Mouse (Mus musculus) CD4-positive, CD25-positive, alpha-beta regulatory T cell (primary cell): ENCODE measurements around the gene Akr1c12. TPM values are rescaled to one million over a fixed set of nuclear protein-coding genes. Genes with fewer than 3 reads are reported as not detected.

Experiments
- polyA plus RNA-seq: library from polyadenylated mRNA; unstranded; fragments of 100-300 nt; shearing (Covaris generic); gene quantifications from one replicate; pipeline ENCODE4 v1.2.1, GENCODE M21; 2017

The Akr1c12 gene
- 6.9 TPM for polyA plus RNA-seq

GRCm38 (mm10) chr13:4279284-4279683 lies at the start of gene Akr1c12:
Akr1c12 (minus strand) TSS chr13:4279433.

GRCm38 (mm10) chr13:4228441-4228840 lies 50.8 kb downstream of the Akr1c12 start, which contains the start of gene Akr1c19:
Akr1c19 (plus strand) TSS chr13:4228700.

Other genes with a start within 250 kb of the Akr1c12 start
- gene Akr1c14, start 230.4 kb downstream of the Akr1c12 start, polyA plus RNA-seq = 0.07 TPM
- 0.75 TPM for gene Akr1c18, start 128.8 kb downstream of the Akr1c12 start, polyA plus RNA-seq
- gene Akr1c13, start 88.3 kb downstream of the Akr1c12 start, polyA plus RNA-seq = 37.2 TPM
- gene Akr1c19, start 50.7 kb downstream of the Akr1c12 start, polyA plus RNA-seq = not detected
- gene Akr1c6, start 154.9 kb upstream of the Akr1c12 start, polyA plus RNA-seq = not detected
- not detected for gene Akr1c20, start 243.9 kb upstream of the Akr1c12 start, polyA plus RNA-seq